Mouse (Mus musculus): ENCODE data around the gene Snu13.

- TF ChIP-seq CTCF (IDR thresholded peaks at IDR 0.05; ENCODE audit: borderline replicate concordance, extremely low read depth, insufficient read depth, insufficient read length): no peak
- no peak for TF ChIP-seq POLR2A (IDR thresholded peaks at IDR 0.05; ENCODE audit: borderline replicate concordance, extremely low read depth, insufficient read depth, insufficient read length, poor library complexity, severe bottlenecking)
Measured at GRCm38 (mm10) chr15:82004257-82004656, 43.1 kb downstream of the Snu13 start.
